Mouse (Mus musculus) kidney, postnatal 0 days (tissue): ENCODE results near the gene Il12rb2. TPM values are rescaled to one million over a fixed set of nuclear protein-coding genes. Genes with fewer than 3 reads are reported as not detected.

Experiments used
- ATAC-seq: fragments of 200-750 bp; cut with Nextera tagmentation; replicated peaks from 2 replicates; pipeline ENCODE4 v1.8.0; 2017; ENCODE audit warnings: low read depth, moderate number of reproducible peaks, moderate TSS enrichment, moderate library complexity; ENCODE audit not compliant: low FRiP score
- DNase-seq: peaks from one replicate; pipeline ENCODE4 v3.0.0-alpha.2; 2016; ENCODE audit warnings: low spot score
- H3K27ac ChIP-seq: fragments of 300-500 bp; sonication (generic); 2 replicates; pipeline ENCODE4 v1.5.1; 2014; ENCODE audit warnings: mild to moderate bottlenecking
- H3K27me3 ChIP-seq: fragments of 300-500 bp; sonication (generic); 2 replicates; pipeline ENCODE4 v1.6.1; 2014; ENCODE audit warnings: low read length, mixed read lengths; ENCODE audit not compliant: insufficient read depth
- H3K36me3 ChIP-seq: fragments of 300-500 bp; sonication (generic); 2 replicates; pipeline ENCODE4 v1.6.1; 2014; ENCODE audit warnings: low read length, mixed read lengths; ENCODE audit not compliant: insufficient read depth
- H3K4me1 ChIP-seq: fragments of 300-500 bp; sonication (generic); replicated peaks from 2 replicates; pipeline ENCODE4 v1.6.1; 2014; ENCODE audit warnings: antibody characterized with exemption, low read length, mixed read lengths; ENCODE audit not compliant: insufficient read depth
- H3K4me2 ChIP-seq: fragments of 300-500 bp; sonication (generic); 2 replicates; pipeline ENCODE4 v1.6.1; 2014; ENCODE audit warnings: mild to moderate bottlenecking, low read length, moderate library complexity, mixed read lengths
- H3K4me3 ChIP-seq: fragments of 300-500 bp; sonication (generic); replicated peaks from 2 replicates; pipeline ENCODE4 v1.5.1; 2014; ENCODE audit warnings: low read depth, low read length
- H3K9ac ChIP-seq: fragments of 300-500 bp; sonication (generic); 2 replicates; pipeline ENCODE4 v1.6.1; 2014; ENCODE audit warnings: low read depth, low read length
- H3K9me3 ChIP-seq: fragments of 300-500 bp; sonication (generic); replicated peaks from 2 replicates; pipeline ENCODE4 v1.6.1; 2016; ENCODE audit warnings: low read length, inconsistent platforms, mixed read lengths
- CTCF ChIP-seq: IDR thresholded peaks from 2 replicates; pipeline ENCODE4 v1.5.1; 2016; ENCODE audit warnings: antibody characterized with exemption, low read depth, mild to moderate bottlenecking, moderate library complexity
- WGBS: fragments of 180-500 bp; shearing (Covaris S2); extraction: QIAGEN DNeasy Blood & Tissue Kit; methylation state at CpG from one replicate; pipeline ENCODE4 v1.1.7; 2014; 5-methylcytosine and 5-hydroxymethylcytosine counted together
- polyA plus RNA-seq: library from polyadenylated mRNA; unstranded; fragments of >200 nt; fragmentation: Nextera tagmentation; extraction: Ambion mirVana; gene quantifications from 2 replicates; pipeline ENCODE4 v1.2.1, GENCODE M21; 2015

Il12rb2 gene
- polyA plus RNA-seq, result not detected in 2 replicates

DNA sequence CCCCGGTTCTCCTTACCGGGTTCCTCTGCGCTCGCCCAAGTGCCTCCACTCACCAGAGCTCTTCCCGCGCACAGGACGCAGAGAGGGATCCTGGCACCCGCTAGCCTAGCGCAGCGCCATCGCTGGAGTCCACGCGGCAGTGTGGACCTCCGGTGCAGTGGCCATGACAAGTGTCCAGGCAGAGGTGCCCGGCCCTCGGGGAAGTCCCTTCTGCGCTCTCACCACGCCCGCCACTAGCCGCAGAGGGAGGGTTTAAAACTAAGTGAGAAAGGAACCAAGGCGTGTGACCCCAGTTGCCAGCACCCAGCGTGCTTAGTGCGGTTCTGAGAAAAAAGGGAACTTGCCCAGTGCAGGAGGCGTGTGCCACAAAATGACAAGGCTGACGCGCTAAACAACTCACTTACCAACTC, at the start of gene Il12rb2:
Gene Il12rb2 (minus strand): TSS at position 207 of the 410 bp plus-strand sequence.
- TF ChIP-seq CTCF, result no peak
- H3K4me3 ChIP-seq, result peak within 1 kb of the TSS; percentile 17; the same call in 1 of the 2 replicates
- 0 out of 2 replicates have a peak, but pooled peaks have one; percentile 21 for ATAC-seq
- DNase-seq, result peak; percentile 1
- H3K27me3 ChIP-seq, result 0 out of 2 replicates have a peak, but pooled peaks cover 3% of the 10 kb centered on the region
- no peaks in the 10 kb centered on the region for H3K36me3 ChIP-seq
- WGBS, result 2% methylated on average over 26 of the region's 26 CpGs
- H3K4me1 ChIP-seq, result no peaks in the 10 kb centered on the region
- peak within 1 kb of the TSS; percentile 59 for H3K4me2 ChIP-seq
- no peak within 1 kb of the TSS for H3K27ac ChIP-seq
- H3K9ac ChIP-seq, result no peak within 1 kb of the TSS
- H3K9me3 ChIP-seq, result no peaks in the 10 kb centered on the region

DNA sequence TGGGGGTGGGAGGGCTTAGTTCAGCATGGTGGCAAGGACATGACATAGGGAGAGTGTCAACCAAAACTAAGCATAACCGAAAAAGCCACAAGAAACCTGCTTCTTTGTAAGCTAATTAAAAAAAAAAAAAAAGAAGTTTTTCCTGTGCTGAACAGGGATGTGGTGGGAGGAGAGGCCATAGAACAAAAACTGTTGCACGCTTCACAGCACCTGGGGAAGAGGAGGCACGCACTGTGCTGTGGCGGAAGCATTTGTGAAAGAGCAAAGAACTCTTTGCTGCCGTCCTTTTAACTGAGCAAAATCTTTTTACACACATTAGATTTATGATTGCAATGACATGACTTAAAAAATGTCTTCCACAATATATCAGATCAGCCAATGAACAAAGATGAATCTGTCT, 45.8 kb upstream of the Il12rb2 start:
- H3K27me3 ChIP-seq, result no peaks in the 10 kb centered on the region
- 37% methylated on average over 5 of the region's 5 CpGs for WGBS
- no peaks in the 10 kb centered on the region for H3K36me3 ChIP-seq
- no peak overlapping the region for H3K9ac ChIP-seq
- no peaks in the 10 kb centered on the region for H3K9me3 ChIP-seq
- no peak overlapping the region for H3K27ac ChIP-seq
- H3K4me3 ChIP-seq, result no peak overlapping the region
- no peak for ATAC-seq
- no peak for DNase-seq
- H3K4me1 ChIP-seq, result no peaks in the 10 kb centered on the region
- H3K4me2 ChIP-seq, result no peak overlapping the region
- TF ChIP-seq CTCF, result no peak

DNA sequence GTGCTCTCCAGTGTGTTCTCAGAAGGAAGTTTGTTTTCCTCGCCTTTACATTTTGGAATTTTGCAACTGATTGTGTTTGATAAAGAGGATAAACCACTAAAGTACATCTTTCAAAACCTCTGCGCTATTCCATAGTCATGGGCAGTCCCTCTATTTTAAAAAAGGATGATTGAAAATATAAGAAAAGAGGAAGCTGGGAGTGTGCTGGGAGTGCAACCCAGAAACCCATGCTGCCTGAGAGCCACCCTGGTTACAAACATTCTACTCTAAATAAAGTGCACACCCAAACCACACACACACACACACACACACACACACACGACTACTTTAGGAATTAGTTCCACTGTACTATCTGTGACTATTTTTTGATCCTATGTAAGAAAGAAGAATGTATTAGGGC, 40.6 kb upstream of the Il12rb2 start:
- H3K4me3 ChIP-seq, result no peak overlapping the region
- no peaks in the 10 kb centered on the region for H3K9me3 ChIP-seq
- H3K36me3 ChIP-seq, result no peaks in the 10 kb centered on the region
- 86% methylated on average over 3 of the region's 3 CpGs for WGBS
- H3K9ac ChIP-seq, result no peak overlapping the region
- no peak overlapping the region for H3K4me2 ChIP-seq
- H3K27ac ChIP-seq, result no peak overlapping the region
- DNase-seq, result no peak
- TF ChIP-seq CTCF, result no peak
- no peak for ATAC-seq
- no peaks in the 10 kb centered on the region for H3K27me3 ChIP-seq
- no peaks in the 10 kb centered on the region for H3K4me1 ChIP-seq

DNA sequence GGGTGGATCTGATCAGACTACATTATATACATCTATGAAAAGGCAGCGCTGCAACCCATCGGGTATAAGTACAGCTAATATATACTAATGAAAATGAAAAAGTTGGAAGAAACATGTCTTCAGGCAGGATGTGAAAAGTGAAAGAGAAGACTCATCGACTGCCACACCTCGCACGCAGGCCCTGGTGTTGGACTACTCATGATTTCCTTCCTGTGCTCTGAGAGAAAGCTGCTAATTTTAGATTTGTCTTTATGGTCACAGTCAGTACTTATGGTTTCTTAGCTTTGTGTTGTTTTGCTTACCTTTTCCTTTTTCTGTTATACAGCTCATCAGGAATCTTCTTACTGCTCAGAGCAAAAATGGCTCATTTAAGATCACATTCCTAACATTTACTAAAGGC, 39.3 kb upstream of the Il12rb2 start:
- no peak for ATAC-seq
- no peak for TF ChIP-seq CTCF
- H3K4me1 ChIP-seq, result no peaks in the 10 kb centered on the region
- H3K27ac ChIP-seq, result no peak overlapping the region
- no peak overlapping the region for H3K4me2 ChIP-seq
- H3K27me3 ChIP-seq, result no peaks in the 10 kb centered on the region
- no peaks in the 10 kb centered on the region for H3K36me3 ChIP-seq
- 82% methylated on average over 5 of the region's 5 CpGs for WGBS
- H3K9ac ChIP-seq, result no peak overlapping the region
- no peak for DNase-seq
- no peak overlapping the region for H3K4me3 ChIP-seq
- no peaks in the 10 kb centered on the region for H3K9me3 ChIP-seq

DNA sequence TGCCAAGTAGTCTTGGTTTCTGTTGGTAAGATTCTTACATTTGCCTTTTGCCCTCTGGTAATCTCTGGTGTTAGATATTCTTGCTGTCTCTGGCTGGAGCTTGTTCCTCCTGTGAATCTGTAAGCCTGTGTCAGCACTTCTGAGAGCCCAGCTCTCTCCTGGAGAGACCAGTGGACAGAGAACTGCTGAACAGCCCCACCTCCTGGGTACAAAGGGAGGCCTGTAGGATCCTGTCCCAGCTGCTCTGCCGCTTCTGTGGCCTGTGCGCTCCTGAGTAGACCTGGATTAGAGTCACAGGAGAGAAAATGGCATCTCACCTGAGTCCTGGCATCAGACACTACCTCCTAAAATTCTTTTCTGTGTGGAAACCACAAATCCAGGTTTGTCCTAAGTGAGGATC, 37.4 kb upstream of the Il12rb2 start:
- H3K27ac ChIP-seq, result no peak overlapping the region
- H3K36me3 ChIP-seq, result no peaks in the 10 kb centered on the region
- no peaks in the 10 kb centered on the region for H3K27me3 ChIP-seq
- H3K4me3 ChIP-seq, result no peak overlapping the region
- H3K9me3 ChIP-seq, result no peaks in the 10 kb centered on the region
- H3K4me2 ChIP-seq, result no peak overlapping the region
- TF ChIP-seq CTCF, result no peak
- ATAC-seq, result peak; percentile 88
- H3K9ac ChIP-seq, result no peak overlapping the region
- 70% methylated on average over 2 of the region's 2 CpGs for WGBS
- DNase-seq, result no peak
- no peaks in the 10 kb centered on the region for H3K4me1 ChIP-seq

DNA sequence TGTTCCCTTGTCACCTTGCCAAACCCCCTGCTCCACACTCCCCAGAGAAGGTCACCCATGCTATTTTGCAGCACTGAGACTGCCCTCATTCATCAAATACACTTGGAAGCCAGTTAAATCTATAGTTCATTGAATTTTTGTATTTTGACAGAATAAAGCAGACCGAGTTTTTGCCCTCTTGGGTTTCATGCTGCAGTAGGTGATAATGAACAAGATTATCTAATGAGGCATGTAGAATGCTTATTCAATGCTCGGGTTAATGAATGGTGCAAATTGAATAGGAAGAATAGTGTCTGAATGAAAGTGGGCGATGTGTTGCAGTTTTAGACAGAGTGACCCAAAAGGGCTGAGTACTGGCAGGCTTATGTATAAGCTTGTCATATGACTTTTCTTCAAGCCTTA, 29.3 kb upstream of the Il12rb2 start:
- Histone ChIP-seq H3K27me3 (no peaks in the 10 kb centered on the region), H3K4me2 (no peak overlapping the region)
- TF ChIP-seq CTCF, result no peak

DNA sequence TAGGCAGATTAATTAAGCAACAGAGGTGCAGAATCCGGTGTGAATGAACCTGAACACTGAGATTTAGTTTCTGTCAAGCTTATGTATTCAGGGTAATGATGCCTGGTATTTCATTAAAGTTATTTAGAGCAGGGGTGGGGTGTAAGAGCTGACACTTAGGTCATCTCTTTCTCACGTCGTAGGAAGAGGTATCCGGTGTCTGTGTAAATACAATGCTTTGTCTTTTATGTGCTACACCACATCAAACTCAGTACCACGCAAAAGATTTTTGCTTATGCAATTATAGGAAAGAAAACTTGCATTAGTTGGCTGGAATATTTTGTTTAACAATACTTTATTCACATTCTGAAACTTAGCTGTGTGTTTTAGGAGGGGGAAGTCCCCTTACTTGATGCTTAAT, 23.6 kb upstream of the Il12rb2 start:
- Histone ChIP-seq H3K4me1 (no peaks in the 10 kb centered on the region), H3K9me3 (no peaks in the 10 kb centered on the region), H3K27ac (no peak overlapping the region), H3K9ac (no peak overlapping the region), H3K4me3 (no peak overlapping the region), H3K27me3 (no peaks in the 10 kb centered on the region), H3K36me3 (no peaks in the 10 kb centered on the region), H3K4me2 (no peak overlapping the region)
- no peak for TF ChIP-seq CTCF
- no peak for DNase-seq
- ATAC-seq, result no peak
- 35% methylated on average over 5 of the region's 5 CpGs for WGBS

More for the DNA sequence above, 29.3 kb upstream of the Il12rb2 start:
- H3K27ac ChIP-seq, result no peak overlapping the region
- H3K9ac ChIP-seq, result no peak overlapping the region
- no peak overlapping the region for H3K4me3 ChIP-seq
- H3K4me1 ChIP-seq, result no peaks in the 10 kb centered on the region
- ATAC-seq (no peak), DNase-seq (no peak)
- H3K9me3 ChIP-seq, result no peaks in the 10 kb centered on the region
- 69% methylated on average over 3 of the region's 3 CpGs for WGBS
- H3K36me3 ChIP-seq, result no peaks in the 10 kb centered on the region
